Mouse (Mus musculus) stomach, postnatal 0 days (tissue): ENCODE results near the gene Hcst. TPM values are rescaled to one million over a fixed set of nuclear protein-coding genes. Genes with fewer than 3 reads are reported as not detected.

Experiments
- ATAC-seq: fragments of 200-750 bp; cut with Nextera tagmentation; 2 replicates; pipeline ENCODE4 v1.8.0; 2017; ENCODE audit not compliant: low FRiP score, low TSS enrichment
- DNase-seq: peaks from one replicate; pipeline ENCODE4 v3.0.0-alpha.2; 2016; ENCODE audit warnings: low spot score
- H3K27ac ChIP-seq: fragments of 300-500 bp; sonication (generic); replicated peaks from 2 replicates; pipeline ENCODE4 v1.5.1; 2014; ENCODE audit warnings: mild to moderate bottlenecking, control low read depth
- H3K27me3 ChIP-seq: fragments of 300-500 bp; sonication (generic); 2 replicates; pipeline ENCODE4 v1.6.1; 2014; ENCODE audit warnings: low read length; ENCODE audit not compliant: control insufficient read depth, insufficient read depth
- H3K36me3 ChIP-seq: fragments of 300-500 bp; sonication (generic); 2 replicates; pipeline ENCODE4 v1.6.1; 2014; ENCODE audit warnings: low read length, mixed read lengths; ENCODE audit not compliant: control insufficient read depth, insufficient read depth
- H3K4me1 ChIP-seq: fragments of 300-500 bp; sonication (generic); replicated peaks from 2 replicates; pipeline ENCODE4 v1.6.1; 2014; ENCODE audit warnings: antibody characterized with exemption; ENCODE audit not compliant: control insufficient read depth, insufficient read depth
- H3K4me2 ChIP-seq: fragments of 300-500 bp; sonication (generic); replicated peaks from 2 replicates; pipeline ENCODE4 v1.6.1; 2014; ENCODE audit warnings: low read depth, mild to moderate bottlenecking, control low read depth, moderate library complexity
- H3K4me3 ChIP-seq: fragments of 300-500 bp; sonication (generic); 2 replicates; pipeline ENCODE4 v1.5.1; 2014; ENCODE audit warnings: low read depth, low read length, control low read depth
- H3K9ac ChIP-seq: fragments of 300-500 bp; sonication (generic); 2 replicates; pipeline ENCODE4 v1.6.1; 2014; ENCODE audit warnings: mild to moderate bottlenecking, low read length, control low read depth, mixed read lengths
- H3K9me3 ChIP-seq: fragments of 300-500 bp; sonication (generic); 2 replicates; pipeline ENCODE4 v1.6.1; 2016; ENCODE audit warnings: low read length; ENCODE audit not compliant: control insufficient read depth
- CTCF ChIP-seq: IDR thresholded peaks from 2 replicates; pipeline ENCODE4 v1.5.1; 2016; ENCODE audit warnings: antibody characterized with exemption, low read depth, mild to moderate bottlenecking, moderate library complexity
- EP300 ChIP-seq: optimal IDR thresholded peaks from 2 replicates; pipeline ENCODE3; 2016; ENCODE audit warnings: antibody characterized with exemption
- WGBS: fragments of 180-500 bp; shearing (Covaris S2); extraction: QIAGEN DNeasy Blood & Tissue Kit; methylation state at CpG from one replicate; pipeline ENCODE4 v1.1.7; 2014; 5-methylcytosine and 5-hydroxymethylcytosine counted together
- polyA plus RNA-seq: library from polyadenylated mRNA; unstranded; fragments of >200 nt; fragmentation: Nextera tagmentation; extraction: Ambion mirVana; gene quantifications from 2 replicates; pipeline ENCODE4 v1.2.1, GENCODE M21; 2015

The Hcst gene
- polyA plus RNA-seq, 1 experiment from 2014 or later, result 3.2 TPM

- no peak for DNase-seq
- no peaks in the 10 kb centered on the region for H3K36me3 ChIP-seq
- no peaks in the 10 kb centered on the region for H3K4me1 ChIP-seq
- H3K9me3 ChIP-seq, result no peaks in the 10 kb centered on the region
- H3K4me2 ChIP-seq, result no peak overlapping the region
- TF ChIP-seq CTCF, result no peak
- TF ChIP-seq EP300, result no peak
- no peak overlapping the region for H3K27ac ChIP-seq
- ATAC-seq, result no peak
- no peak overlapping the region for H3K9ac ChIP-seq
- no peak overlapping the region for H3K4me3 ChIP-seq
- H3K27me3 ChIP-seq, result no peaks in the 10 kb centered on the region
- 65% methylated on average over 4 of the region's 4 CpGs for WGBS
These were observed 26.7 kb downstream of the Hcst start for GRCm38 (mm10) chr7:30392746-30393520.

GRCm38 (mm10) chr7:30384106-30384505 is 35.5 kb downstream of the Hcst start:
- H3K4me3 ChIP-seq, result no peak overlapping the region
- TF ChIP-seq CTCF (no peak), EP300 (no peak)
- no peaks in the 10 kb centered on the region for H3K27me3 ChIP-seq
- no peak overlapping the region for H3K4me2 ChIP-seq
- WGBS, result 84% methylated on average over 9 of the region's 9 CpGs
- no peak for DNase-seq
- H3K36me3 ChIP-seq, result no peaks in the 10 kb centered on the region
- H3K9me3 ChIP-seq, result no peaks in the 10 kb centered on the region
- no peaks in the 10 kb centered on the region for H3K4me1 ChIP-seq
- no peak overlapping the region for H3K9ac ChIP-seq
- no peak for ATAC-seq
- H3K27ac ChIP-seq, result no peak overlapping the region

GRCm38 (mm10) chr7:30380061-30380460 is 39.6 kb downstream of the Hcst start:
- ATAC-seq (no peak), DNase-seq (no peak)
- no peaks in the 10 kb centered on the region for H3K36me3 ChIP-seq
- no peaks in the 10 kb centered on the region for H3K27me3 ChIP-seq
- no peaks in the 10 kb centered on the region for H3K4me1 ChIP-seq
- no peak overlapping the region for H3K9ac ChIP-seq
- TF ChIP-seq EP300 (no peak), CTCF (no peak)
- WGBS, result 38% methylated on average over 5 of the region's 5 CpGs
- H3K4me2 ChIP-seq, result no peak overlapping the region
- no peak overlapping the region for H3K27ac ChIP-seq
- no peak overlapping the region for H3K4me3 ChIP-seq
- H3K9me3 ChIP-seq, result no peaks in the 10 kb centered on the region

- Histone ChIP-seq H3K9me3 (no peaks in the 10 kb centered on the region), H3K36me3 (no peaks in the 10 kb centered on the region), H3K9ac (peak overlapping the region; percentile 28; the same call in 1 of the 2 replicates), H3K4me2 (peak overlapping the region; percentile 67), H3K27me3 (no peaks in the 10 kb centered on the region), H3K4me1 (no peaks in the 10 kb centered on the region), H3K4me3 (peak overlapping the region; percentile 48), H3K27ac (no peak overlapping the region)
- TF ChIP-seq CTCF, result peak; percentile 99
- TF ChIP-seq EP300, result no peak
- ATAC-seq (peak; percentile 98), DNase-seq (peak; percentile 90)
- WGBS, result under 1% methylated on average over 21 of the region's 21 CpGs
These were observed 46.1 kb downstream of the Hcst start for GRCm38 (mm10) chr7:30373501-30373962.

Other genes with a start within 250 kb of the Hcst start
- gene Cox7a1, start 235.7 kb downstream of the Hcst start, polyA plus RNA-seq, result 38.8 and 40.7 TPM in 2 replicates
- gene Capns1, start 221.0 kb downstream of the Hcst start, polyA plus RNA-seq, result 94.5 and 96.8 TPM in 2 replicates
- 98.2 and 106 TPM in 2 replicates for gene Polr2i, start 187.9 kb downstream of the Hcst start, polyA plus RNA-seq
- 149 and 153 TPM in 2 replicates for gene Tbcb, start 187.6 kb downstream of the Hcst start, polyA plus RNA-seq
- not detected in 2 replicates for gene Ovol3, start 184.1 kb downstream of the Hcst start, polyA plus RNA-seq
- 0.38 and 0.44 TPM in 2 replicates for gene Thap8, start 139.8 kb downstream of the Hcst start, polyA plus RNA-seq
- gene Wdr62, start 139.4 kb downstream of the Hcst start, polyA plus RNA-seq, result 2.4 TPM in 2 replicates
- gene Clip3, start 128.1 kb downstream of the Hcst start, polyA plus RNA-seq, result 9.6 and 10.2 TPM in 2 replicates
- 55.4 and 58.8 TPM in 2 replicates for gene Alkbh6, start 111.1 kb downstream of the Hcst start, polyA plus RNA-seq
- 13.5 and 14.2 TPM in 2 replicates for gene Syne4, start 105.0 kb downstream of the Hcst start, polyA plus RNA-seq
- not detected in 2 replicates for gene E130208F15Rik, start 98.1 kb downstream of the Hcst start, polyA plus RNA-seq
- 19.1 and 20.2 TPM in 2 replicates for gene Sdhaf1, start 96.0 kb downstream of the Hcst start, polyA plus RNA-seq
- 2.9 and 3.3 TPM in 2 replicates for gene Lrfn3, start 57.1 kb downstream of the Hcst start, polyA plus RNA-seq
- gene Tyrobp, start 6.1 kb downstream of the Hcst start, polyA plus RNA-seq, result 66.6 and 71.0 TPM in 2 replicates
- 1.1 TPM in 2 replicates for gene Nfkbid, start 1.9 kb upstream of the Hcst start, polyA plus RNA-seq
- 21.7 and 24.1 TPM in 2 replicates for gene Aplp1, start 25.7 kb upstream of the Hcst start, polyA plus RNA-seq
- 0.18 TPM in 2 replicates for gene Kirrel2, start 37.8 kb upstream of the Hcst start, polyA plus RNA-seq
- gene Nphs1, start 38.5 kb upstream of the Hcst start, polyA plus RNA-seq, result 0.16 and 0.25 TPM in 2 replicates
- gene Prodh2, start 73.8 kb upstream of the Hcst start, polyA plus RNA-seq, result 0.42 and 0.68 TPM in 2 replicates
- gene Arhgap33, start 115.2 kb upstream of the Hcst start, polyA plus RNA-seq, result 1.5 and 1.6 TPM in 2 replicates
- 66.4 and 75.7 TPM in 2 replicates for gene Hspb6, start 132.3 kb upstream of the Hcst start, polyA plus RNA-seq
- gene Proser3, start 132.4 kb upstream of the Hcst start, polyA plus RNA-seq, result 2.2 and 2.3 TPM in 2 replicates
- 30.2 and 30.9 TPM in 2 replicates for gene Lin37, start 140.0 kb upstream of the Hcst start, polyA plus RNA-seq
- gene U2af1l4, start 143.4 kb upstream of the Hcst start, polyA plus RNA-seq, result 60.5 and 63.9 TPM in 2 replicates
- 2.5 and 2.6 TPM in 2 replicates for gene Gm49396, start 143.5 kb upstream of the Hcst start, polyA plus RNA-seq
- gene Psenen, start 143.8 kb upstream of the Hcst start, polyA plus RNA-seq, result 185 and 197 TPM in 2 replicates
- gene Igflr1, start 145.6 kb upstream of the Hcst start, polyA plus RNA-seq, result 1.3 and 1.4 TPM in 2 replicates
- 3.3 and 3.7 TPM in 2 replicates for gene Kmt2b, start 168.9 kb upstream of the Hcst start, polyA plus RNA-seq
- 1.6 and 1.8 TPM in 2 replicates for gene Zbtb32, start 179.1 kb upstream of the Hcst start, polyA plus RNA-seq
- gene Upk1a, start 193.0 kb upstream of the Hcst start, polyA plus RNA-seq, result 0.71 and 0.92 TPM in 2 replicates
- 1,340 and 1,422 TPM in 2 replicates for gene Cox6b1, start 206.3 kb upstream of the Hcst start, polyA plus RNA-seq
- gene Etv2, start 216.0 kb upstream of the Hcst start, polyA plus RNA-seq, result not detected in 2 replicates
- gene Rbm42, start 230.5 kb upstream of the Hcst start, polyA plus RNA-seq, result 88.1 and 93.2 TPM in 2 replicates
- 10.8 and 11.7 TPM in 2 replicates for gene Haus5, start 245.1 kb upstream of the Hcst start, polyA plus RNA-seq